Mouse (Mus musculus): Measurements from ENCODE around the gene Spag5. TPM values are rescaled to one million over a fixed set of nuclear protein-coding genes. Genes with fewer than 3 reads are reported as not detected.
"Not testable (repeated sequence)": the region's sequence is repeated elsewhere in the genome, so short reads cannot be mapped to it uniquely, and the experiment has no call there.

Gene Spag5
- 1 to 10 TPM; 3.1 to 4.2 TPM for total RNA-seq (2021)
- long read RNA-seq, experiment 1, partial matches to known transcripts: 2 of 2 reads
- long read RNA-seq, experiment 1, other reads (novel, unspliced or antisense): 0 of 2 reads
- long read RNA-seq, experiment 2, partial matches to known transcripts: 1 of 1 reads
- long read RNA-seq, experiment 2, other reads (novel, unspliced or antisense): 0 of 1 reads

DNA sequence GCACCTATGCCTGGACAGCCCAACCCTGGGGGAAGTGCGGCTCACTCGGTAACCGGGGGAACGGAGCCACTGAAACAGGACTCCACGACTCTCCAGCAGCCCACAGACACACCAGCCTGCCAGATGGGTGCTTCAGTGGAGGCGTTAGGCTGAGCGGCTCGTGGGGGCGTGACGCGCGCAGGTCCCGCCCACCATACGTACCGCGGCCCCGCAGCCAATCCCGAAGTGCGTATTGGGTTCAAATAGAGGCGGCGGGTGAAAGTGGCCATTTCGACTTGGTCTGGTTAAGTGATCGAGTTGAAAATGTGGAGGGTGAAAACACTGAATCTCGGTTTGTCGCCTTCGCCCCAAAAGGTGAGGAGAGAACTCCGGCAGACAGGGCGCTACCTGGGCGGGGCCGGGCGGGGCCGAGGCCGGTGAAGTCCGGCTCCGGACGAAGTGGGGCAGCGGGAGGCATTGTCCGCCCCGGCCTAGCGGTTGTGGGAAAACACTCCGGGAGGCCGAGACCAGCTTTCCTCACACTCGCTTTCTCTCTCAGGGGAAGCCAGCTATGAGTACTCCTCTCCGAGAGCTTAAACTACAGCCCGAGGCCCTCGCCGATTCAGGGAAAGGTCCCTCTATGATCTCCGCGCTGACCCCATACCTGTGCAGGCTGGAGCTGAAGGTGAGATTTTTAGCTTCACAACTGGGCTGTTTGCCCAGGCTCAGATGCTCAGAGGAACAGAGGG, at the start of gene Spag5:
Gene Spag5, plus strand, starts transcription at position 173 of the 728 bp plus-strand sequence.
- DNase-seq: peak; percentile 90

DNA sequence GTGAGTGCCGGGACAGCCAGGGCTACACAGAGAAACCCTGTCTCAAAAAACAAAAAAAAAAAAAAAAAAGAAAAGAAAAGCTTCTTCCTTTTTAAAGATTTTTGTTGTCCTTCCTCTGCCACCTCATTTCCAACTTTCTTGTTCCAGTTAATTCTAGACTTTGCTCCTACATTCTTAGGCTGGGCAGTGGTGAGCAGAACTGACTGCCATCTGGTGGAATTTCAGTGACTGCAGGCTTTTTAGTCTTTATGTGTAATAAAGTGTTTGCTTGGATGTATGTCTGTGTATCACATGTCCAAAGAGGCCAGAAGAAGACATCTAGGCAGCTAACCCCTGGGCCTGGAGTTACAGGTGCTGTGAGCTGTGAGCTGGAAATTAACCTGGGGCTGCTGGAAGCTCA, 44.7 kb upstream of the Spag5 start:
- DNase-seq: no peak

- no peak for DNase-seq
These were observed 40.7 kb upstream of the Spag5 start for GRCm38 (mm10) chr11:78260489-78261258.

DNA sequence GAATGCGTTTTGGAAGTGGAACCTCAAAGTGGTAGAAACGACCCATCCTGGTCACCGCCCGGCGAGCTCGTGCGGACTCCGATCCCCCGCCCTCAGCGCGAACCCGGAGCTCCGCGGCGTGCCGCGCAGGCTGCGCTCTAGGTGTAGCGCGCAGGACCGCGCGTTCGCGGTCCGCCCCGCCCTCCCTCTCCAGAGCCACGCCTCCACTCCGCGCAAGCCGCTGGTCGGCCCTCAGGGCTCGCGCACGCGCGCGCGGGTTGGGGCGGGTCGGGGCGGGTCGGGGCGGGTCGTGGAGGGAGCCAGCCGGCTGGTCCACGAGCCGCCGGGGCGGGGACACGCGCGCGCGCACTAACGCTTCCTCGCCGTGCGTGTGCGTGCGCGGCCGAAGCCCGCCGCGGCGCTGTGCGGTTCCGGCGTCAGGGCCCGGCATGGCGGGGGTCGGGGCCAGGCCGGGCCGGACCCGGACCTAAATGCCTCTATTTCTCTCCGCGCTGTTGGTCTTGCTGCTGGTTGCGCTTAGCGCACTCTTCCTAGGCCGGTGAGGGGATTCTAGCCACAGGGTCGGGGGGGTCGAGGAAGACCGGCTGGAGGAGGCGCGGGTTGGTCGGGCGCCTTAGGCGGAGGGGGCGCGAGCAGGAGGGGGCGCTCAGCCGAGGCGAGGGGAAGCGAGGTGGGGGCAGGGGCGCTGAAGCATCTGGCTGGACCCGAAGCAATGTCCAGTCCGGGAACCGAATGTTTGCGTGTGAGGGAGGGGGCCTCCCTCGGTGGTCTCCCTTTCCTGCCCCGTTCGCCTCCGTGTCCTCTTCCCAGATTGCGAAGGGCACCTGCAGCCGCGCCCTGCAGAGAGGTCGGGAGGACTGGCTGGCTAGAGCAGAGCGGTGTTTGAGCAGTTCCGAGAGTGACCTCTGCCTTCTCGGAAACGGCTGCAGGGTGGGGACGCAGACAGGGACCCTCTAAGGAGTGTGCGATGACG, 39.7 kb upstream of the Spag5 start, which contains the start of gene 2610507B11Rik:
Gene 2610507B11Rik, plus strand, starts transcription at position 373 of the 973 bp plus-strand sequence.
- peak; percentile 94 for DNase-seq

DNA sequence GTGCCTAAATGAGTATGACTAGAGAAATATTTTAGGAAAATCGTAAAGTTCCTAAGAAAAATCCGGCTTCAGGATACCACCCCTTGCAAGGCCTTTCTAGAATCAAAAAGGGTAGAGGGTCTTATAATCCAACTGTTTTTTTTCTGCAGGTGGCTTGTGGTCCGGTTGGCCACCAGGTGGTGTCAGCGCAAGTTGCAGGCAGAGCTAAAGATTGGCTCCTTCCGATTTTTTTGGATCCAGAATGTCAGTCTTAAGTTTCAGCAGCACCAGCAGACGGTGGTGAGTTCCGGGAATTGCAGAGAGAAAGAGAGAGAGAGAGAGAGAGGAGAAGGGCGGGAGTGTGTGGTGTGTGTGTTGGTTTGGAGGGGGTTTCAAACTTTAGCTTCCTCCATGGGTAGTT, 38.8 kb upstream of the Spag5 start:
- DNase-seq: peak; percentile 56

- no peak for DNase-seq
These were observed 35.8 kb upstream of the Spag5 start for GRCm38 (mm10) chr11:78265571-78265970.

DNA sequence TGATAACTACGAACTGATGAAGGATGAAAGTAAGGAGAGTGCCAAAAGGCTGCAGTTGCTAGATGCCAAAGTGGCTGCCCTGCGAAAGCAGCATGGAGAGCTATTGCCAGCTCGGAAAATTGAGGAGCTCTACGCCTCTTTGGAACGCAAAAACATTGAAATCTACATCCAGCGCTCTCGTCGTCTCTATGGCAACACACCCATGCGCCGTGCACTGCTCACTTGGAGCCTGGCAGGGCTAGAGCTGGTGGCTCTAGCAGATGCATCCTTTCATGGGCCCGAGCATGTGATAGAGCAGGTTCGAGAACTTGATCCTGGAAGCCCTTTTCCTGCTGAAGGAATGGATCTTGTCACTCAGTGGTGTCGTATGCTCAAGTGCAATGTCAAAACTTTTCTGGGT, 29.3 kb upstream of the Spag5 start:
- no peak for DNase-seq

- DNase-seq: no peak
These were observed 25.7 kb upstream of the Spag5 start for GRCm38 (mm10) chr11:78275596-78275995.

GRCm38 (mm10) chr11:78276169-78276568, 25.2 kb upstream of the Spag5 start:
- not testable (repeated sequence) for DNase-seq

GRCm38 (mm10) chr11:78278853-78279252, 22.5 kb upstream of the Spag5 start:
- DNase-seq: no peak

- no peak for DNase-seq
These were observed 21.7 kb upstream of the Spag5 start for GRCm38 (mm10) chr11:78279586-78279985.

DNA sequence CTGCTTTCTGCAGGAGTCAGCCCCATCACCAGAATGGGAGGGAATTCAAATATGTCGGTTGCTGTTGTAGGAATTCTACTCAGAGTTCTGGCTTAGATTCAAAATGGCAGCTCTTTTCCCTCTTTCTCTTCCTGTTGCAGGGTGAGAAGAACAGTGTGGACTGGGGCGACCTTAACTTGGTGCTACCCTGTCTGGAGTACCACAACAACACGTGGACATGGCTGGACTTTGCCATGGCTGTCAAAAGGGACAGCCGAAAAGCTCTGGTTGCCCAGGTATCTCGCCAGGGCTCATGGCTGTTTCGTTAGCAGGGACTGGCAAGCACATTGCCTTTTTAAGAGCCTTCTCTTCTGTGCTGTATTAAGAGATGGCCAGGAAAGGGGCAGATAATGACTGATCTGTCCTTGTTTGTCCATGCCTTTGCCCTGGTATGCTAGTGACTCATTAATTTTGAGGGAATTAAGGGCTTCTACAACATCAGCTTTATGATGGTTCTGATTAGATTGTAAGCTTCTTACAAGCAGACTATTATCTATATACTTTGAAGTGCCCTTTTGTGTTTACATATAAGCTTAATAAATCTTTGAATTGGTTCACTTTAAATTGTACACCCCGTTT, 12.1 kb upstream of the Spag5 start:
- DNase-seq: no peak

DNA sequence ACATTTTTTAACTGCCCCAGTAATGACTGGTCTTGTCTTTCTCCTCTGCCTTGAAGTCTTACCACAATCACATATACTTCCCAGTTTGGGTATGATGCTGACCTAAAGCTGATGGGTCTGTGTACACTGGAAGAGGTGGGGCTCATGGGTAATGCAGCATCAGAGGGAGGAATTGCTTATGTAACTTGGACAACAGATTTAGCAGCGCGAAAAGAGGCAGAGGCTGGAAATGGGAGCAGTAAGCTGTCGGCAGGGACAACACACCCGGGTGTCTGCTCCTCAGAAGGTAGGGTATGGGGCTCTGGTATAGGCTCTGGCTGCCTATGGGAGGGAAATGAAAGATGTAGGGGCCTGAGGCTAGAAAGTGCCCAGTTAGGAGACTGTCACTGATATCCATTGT, 10.7 kb upstream of the Spag5 start, which contains the start of gene BC030499:
Gene BC030499, plus strand, starts transcription at position 188 of the 400 bp plus-strand sequence.
- no peak for DNase-seq

DNA sequence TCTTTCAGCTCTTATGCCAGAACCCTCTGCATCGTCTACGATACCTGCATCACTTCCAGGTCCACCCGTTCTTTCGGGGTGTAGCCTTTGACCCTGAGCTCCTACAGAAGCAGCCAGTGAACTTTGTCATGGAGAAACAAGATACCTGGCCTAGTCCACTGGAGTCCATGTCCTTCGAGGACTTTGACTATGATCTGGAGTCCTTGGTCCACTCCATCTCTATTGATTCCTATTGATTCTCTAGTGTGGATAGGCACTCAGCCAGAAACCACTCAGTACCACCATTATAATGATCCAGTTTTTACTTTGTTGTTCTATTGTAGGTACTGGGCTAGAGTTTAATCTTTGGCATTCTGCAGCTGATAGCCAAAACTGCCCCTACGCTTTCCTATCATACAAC, 6.7 kb upstream of the Spag5 start:
- DNase-seq: no peak

DNA sequence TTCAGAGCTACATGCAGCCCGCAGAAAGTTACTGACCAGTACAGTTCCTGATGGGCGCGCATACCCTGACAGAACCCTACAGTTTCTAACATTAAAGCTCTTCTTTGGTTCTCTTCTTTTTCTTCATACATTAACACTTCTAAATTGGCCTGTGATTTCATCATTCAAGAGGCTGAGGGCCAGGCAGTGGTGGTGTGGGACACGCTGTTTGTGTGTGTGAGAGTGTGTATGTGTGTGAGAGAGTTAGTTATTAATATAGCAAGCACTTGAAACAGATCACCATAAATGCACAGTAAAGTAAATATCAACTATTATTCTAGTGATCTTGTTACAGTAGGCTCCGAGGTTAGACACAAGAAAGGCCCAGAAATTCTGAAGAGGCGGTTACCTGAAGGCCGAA, 412 bp upstream of the Spag5 start:
- no peak for DNase-seq

DNA sequence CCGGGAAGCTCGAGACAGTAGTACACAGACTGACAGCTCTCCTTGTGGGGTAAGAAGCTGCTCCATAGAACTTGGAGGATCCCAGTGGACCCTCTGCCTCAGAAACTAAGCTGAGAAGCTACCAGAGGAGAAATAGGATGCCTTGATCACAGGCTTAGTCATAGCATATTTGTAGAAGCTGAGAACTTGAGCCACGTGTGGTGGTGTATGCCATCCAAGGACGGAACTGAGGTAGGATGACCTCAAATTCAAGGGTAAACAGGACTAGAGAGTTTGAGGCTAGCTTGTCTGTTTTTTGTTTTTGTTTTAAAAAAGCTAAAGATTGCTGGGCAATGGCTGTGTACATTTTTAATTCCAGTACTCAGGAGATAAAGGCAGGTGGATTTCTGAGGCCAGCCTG, 3.9 kb downstream of the Spag5 start:
- DNase-seq: no peak

- no peak for DNase-seq
These were observed 9.7 kb downstream of the Spag5 start for GRCm38 (mm10) chr11:78310861-78311511.

DNA sequence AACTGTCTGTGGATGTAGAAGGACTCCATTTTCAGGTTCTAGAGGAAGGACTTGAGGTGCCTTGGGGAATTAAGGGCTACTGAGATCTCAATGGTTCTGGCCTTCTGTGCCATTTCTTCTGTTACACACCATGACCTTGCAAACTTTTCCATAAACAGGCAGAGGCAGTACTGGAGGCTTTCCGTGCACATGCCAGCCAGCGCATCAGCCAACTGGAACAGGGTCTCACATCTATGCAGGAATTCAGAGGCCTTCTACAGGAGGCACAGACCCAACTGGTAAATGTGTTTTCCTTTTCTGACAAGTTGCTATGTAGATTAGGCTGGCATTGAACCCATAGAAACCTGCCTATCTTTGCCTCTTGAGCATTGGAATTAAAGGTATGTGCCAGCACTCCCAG, 12.3 kb downstream of the Spag5 start:
- DNase-seq: no peak

DNA sequence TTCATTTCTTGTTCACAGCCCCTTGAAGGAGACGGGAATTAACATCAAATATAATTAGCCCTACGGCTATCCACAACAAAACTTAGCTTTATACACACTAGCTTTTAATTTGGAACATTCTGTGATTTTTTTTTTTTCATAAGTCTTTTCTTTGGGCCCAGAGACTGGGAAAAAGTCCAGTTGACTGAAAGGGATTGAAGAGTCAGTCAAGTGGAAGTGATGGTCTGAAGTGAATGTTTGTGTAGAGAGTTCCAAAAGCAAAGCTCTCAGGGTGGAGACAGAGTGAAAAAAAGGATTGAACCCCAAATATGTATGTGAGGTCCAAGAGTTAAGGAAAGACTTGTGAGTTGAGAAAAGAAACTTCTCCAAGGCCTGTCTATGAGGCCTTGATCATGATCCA, 17.1 kb downstream of the Spag5 start:
- DNase-seq: no peak

DNA sequence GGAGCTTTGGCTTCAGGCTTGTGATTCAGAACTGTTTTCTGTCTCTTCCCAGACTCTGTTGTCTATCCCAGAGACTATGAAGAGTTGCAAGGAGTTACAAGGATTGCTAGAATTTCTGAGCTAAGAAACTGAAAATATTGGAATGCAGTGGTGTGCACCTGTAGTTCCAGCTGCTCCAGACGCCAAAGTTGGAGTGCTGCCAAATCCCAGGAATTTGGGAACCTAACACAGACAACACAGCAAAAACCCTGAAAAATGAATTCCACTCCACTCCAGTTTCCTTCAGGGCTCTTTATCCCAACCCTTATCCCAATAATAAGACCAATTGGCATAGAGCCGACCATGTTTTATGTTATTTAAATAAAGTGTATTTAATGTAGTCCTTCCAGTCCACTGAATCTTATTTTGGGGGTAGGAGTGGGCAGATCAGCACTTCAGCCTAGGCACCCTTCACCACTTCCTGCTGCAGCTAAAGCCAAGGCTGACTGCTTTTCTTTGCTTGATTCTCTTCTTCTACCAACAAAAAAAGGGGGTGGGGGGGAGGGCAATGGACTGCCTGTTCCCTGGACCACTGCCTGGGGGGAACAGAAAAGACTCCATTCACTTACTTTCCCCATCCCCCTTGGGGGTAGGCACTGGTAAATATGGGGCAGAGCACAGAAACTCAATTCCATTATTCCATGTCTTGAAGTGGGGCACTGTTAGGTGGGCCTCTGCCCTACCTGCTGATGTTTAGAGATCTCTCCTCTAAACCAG, 20.9 kb downstream of the Spag5 start:
- no peak for DNase-seq
